Mouse (Mus musculus) cerebellum, adult 2 months (tissue): ENCODE measurements at regions not wholly inside any gene's neighbourhood (a gene's known extent, or its start where the extent isn't known, plus 50 kb on each side); places are given as distances from the start of the nearest gene placed in this dataset.

Source experiments
- CTCF ChIP-seq: fragments of 200-500 bp; IDR thresholded peaks from 2 replicates; pipeline ENCODE4 v1.5.1; 2011; ENCODE audit warnings: low read depth, mild to moderate bottlenecking, control low read depth, low read length, moderate library complexity, borderline replicate concordance; ENCODE audit not compliant: insufficient read depth
- POLR2A ChIP-seq: fragments of 200-500 bp; IDR thresholded peaks from 2 replicates; pipeline ENCODE4 v1.6.1; 2011; ENCODE audit warnings: low read length, control low read depth, borderline replicate concordance; ENCODE audit not compliant: insufficient read depth

DNA sequence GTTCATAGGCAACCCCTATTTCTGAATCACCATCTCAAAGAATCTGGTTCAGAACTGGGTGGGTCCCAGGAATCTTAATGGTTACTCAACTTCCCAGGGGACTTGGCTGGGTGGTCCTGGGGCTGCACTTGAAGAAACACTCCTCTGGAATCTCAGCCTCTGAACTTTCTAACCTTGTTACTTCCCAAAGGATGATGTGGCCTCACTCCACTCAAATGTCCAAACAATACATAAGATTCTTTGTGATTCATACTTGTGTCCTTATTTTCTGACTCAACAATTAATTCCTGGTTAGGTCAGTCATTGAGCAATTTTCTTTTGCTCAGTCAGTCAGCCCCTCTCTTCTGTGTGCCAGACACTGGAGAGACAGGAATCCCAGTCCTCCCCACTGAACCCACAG is 353.7 kb upstream of the Ubash3b start:
- TF ChIP-seq CTCF (no peak), POLR2A (no peak)
